Mouse (Mus musculus): ENCODE results near the gene Oxsm.

Gene Oxsm

GRCm38 (mm10) chr14:16242193-16242815, 7.3 kb downstream of the Oxsm start:
- no peak for DNase-seq (ENCODE audit: low read depth, low spot score)

DNA sequence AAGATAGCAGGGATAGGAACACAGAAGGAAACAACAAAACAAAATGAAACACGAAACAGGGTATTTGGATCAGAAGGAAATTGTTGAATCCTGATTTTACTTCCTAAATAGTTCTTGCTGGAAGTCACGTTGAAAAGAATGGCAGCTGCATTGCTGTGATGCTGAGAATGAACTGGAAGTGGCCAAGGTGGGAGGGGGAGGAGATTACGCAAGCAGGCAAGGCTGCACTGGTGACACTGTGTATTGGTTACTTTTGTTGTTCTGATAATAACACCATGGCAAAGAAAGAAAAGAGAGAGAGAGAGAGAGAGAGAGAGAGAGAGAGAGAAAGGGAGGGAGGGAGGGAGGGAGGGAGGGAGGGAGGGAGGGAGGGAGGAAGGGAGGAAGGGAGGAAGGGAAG, 13.1 kb downstream of the Oxsm start:
- DNase-seq (ENCODE audit: low read depth, low spot score): no peak

DNA sequence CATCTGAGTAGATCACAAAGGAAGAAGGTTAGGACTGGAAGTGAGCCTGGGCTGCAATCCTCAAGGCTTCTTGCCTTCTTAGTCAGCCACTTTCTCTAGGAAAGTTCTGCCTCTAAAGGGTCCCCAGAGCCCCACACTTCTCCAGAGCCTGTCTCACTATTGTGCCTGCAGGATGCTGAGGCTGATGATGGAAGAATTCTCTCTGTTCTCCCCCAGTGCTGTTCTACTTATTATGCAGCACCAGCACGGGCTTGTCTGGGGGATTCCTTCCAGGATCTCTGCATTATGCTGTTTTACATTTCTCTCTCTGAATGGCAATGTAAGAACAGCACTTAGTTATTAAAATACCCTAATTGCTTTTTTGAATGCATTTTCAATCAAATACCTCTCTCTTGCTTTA, 16.1 kb downstream of the Oxsm start:
- DNase-seq (ENCODE audit: low read depth, low spot score): no peak

- DNase-seq (ENCODE audit: low read depth, low spot score): no peak
These were observed 19.0 kb downstream of the Oxsm start for GRCm38 (mm10) chr14:16230581-16230980.

DNA sequence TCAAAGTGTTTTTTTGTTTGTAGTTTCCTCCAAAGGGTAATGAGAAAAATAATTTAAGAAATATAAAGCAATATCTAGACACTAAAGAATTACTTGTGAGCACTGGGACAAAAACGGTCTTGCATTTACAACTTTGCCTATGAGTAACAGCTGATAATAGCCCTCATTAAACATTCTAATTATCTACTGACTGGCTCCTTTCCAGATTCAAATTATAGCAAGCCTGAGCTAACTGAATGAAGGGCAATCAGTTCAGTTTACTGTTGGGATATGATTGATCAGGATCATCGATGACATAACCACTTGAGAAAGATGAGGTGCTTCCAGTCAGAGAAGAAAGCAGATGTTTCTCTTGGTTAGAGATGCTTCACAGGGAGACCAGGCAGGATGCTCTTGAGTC, 20.2 kb downstream of the Oxsm start:
- no peak for DNase-seq (ENCODE audit: low read depth, low spot score)

GRCm38 (mm10) chr14:16219015-16219414, 30.6 kb downstream of the Oxsm start:
- DNase-seq (ENCODE audit: low read depth, low spot score): peak; percentile 53

DNA sequence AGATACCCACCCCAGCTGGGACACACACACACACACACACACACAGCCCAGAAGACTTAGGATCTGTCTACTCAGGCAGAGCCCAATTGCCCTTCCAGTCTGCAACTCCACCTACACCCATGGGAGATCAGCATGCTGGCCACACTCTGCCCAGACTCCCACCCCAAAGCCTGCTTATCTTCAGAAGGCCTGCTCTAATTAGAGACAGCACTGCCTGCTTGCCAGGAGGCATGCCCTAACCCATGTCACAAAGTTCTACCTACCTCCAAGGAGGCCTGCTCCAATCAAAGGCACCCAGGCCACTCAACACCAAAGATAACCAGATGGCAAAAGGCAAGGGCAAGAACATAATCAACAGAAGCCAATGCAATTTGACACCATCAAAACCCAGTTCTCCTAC, 41.9 kb downstream of the Oxsm start:
- no peak for DNase-seq (ENCODE audit: low read depth, low spot score)

DNA sequence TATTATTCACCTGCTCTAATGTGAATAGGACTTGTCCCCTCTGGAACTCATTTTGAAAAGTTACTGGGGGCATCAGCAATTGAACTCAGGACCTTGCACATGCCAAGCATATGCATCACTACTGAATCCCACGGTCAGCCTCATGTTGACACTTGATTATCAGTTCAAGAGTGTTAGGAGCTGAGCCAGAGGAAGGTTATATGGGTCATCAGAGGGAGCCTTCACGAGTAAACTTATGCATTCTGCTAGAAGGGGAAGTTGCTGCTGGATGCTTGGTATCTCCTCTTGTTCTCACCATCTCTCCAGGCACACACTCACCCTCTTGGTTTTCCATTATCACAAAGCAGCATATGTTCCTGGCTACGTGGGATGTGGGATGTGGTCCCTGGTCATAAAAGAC, 47.9 kb downstream of the Oxsm start:
- no peak for DNase-seq (ENCODE audit: low read depth, low spot score)

DNA sequence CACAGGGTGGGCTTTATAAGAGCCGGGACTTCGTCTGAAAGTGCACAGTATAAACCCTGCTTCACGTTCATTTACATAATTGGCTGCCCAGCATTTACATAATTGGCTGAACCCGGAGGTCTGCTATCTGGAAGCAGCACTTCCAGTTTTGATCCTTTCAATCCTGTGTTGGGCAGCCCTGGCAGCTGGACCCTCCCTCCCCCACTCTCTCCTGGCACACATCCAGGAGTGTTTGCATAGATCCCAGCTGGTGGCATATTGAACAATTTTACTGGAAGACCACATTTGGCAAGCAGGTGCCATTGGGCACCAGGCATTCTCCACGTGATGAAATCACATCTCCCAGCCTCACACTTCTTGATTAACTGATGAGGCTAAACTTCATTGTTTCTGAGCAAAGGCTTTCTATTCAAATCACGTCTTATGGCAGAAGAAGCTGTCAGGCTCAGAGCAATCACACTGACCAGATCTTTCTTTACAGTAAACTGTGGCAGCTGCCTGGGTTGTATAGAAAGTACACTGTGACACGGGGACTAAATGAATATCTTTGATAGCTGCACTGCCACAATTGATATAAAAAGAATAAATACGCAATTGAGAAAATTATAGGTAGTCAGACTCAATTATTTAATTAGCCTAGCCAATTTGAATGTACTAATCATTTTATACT, 48.5 kb downstream of the Oxsm start:
- DNase-seq (ENCODE audit: low read depth, low spot score): no peak

GRCm38 (mm10) chr14:16200220-16200912, 49.2 kb downstream of the Oxsm start:
- DNase-seq (ENCODE audit: low read depth, low spot score): no peak

DNA sequence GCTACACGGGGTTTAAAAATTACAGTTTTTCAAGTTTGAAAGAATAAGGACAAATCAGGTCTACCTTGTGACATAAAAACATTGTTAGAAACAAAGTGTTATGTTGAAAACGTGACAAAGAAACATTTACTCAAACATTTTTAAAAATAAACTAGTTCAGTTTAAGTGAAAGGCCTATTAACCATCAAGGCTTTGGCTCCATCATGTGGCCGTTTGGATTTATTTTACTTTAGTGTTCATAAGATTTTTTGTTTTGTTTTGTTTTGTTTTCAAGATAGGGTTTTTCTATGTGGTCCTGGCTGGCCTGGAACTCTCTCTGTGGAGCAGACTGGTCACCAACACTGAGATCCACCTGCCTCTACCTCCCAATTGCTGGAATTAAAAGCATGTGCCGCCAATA, 53.1 kb downstream of the Oxsm start:
- DNase-seq (ENCODE audit: low read depth, low spot score): peak; percentile 65

DNA sequence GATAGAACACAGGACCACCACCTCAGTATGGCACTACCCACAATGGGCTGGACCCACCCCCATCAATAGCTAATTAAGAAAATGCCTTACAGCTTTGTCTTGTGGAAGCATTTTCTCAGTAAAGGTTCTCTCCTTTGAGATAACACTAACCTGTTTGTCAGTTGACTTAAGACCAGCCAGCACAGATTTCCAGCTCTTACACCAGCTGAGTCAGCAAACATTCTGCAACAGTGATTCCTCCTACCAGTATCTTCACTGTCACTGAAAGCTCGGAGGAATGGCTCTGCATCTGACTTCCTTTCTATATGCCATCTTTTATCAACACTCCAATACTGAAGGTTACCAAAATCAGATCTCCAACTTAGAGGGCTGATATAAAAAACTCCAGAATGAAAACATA, 54.1 kb downstream of the Oxsm start:
- no peak for DNase-seq (ENCODE audit: low read depth, low spot score)

DNA sequence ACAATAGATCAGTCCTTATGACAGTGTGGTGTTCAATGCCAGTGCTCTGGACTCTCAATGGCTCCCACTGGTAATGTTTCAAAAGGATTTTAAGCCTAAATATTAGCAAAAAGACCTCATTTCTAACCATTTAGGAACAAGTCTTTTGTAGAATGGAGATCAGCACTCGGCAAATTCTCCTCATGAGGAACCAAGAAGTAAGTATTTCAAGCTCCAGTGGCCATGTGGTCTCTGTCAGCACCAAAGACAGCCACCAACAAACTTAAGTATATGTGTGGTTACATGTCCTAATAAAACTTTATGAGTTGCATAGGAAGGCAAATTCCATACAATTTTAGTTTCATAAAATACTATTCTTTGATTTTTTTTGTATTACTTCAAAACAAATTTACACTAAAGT, 55.5 kb downstream of the Oxsm start:
- DNase-seq (ENCODE audit: low read depth, low spot score): no peak

- no peak for DNase-seq (ENCODE audit: low read depth, low spot score)
These were observed 60.5 kb downstream of the Oxsm start for GRCm38 (mm10) chr14:16189142-16189541.
